ENCODE assay signal across 19 mouse cellular contexts in the genomic region with DNA sequence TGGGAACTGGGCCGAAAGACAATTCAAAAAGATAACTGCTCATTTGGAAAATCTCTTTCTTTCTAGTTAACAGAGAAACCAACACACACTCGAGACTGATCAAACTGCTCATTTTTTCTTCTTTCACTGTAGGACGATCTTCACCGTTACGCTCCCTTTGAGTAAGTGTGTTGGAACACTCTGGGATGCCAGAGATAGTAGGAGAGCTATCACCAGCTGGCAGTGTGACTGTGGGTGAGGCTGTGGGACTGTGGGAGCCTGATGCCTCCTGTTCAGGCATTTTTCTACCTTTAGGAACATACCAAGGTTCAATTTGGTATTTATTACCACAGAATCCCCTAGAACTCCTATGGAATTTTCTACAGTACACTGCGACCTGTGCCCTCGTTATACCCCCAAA. TPM values are rescaled to one million over a fixed set of nuclear protein-coding genes. Genes with fewer than 3 reads are reported as not detected.
DNase-seq lines count a peak whose midpoint lies in the region; ATAC-seq and TF ChIP-seq lines count a peak whose summit lies in the region.
"Had no signal": no experiment of that assay in that cellular context is flagged by ENCODE, and none has a peak within 500 bp of the region (broad histone marks: within the 10 kb centered on the region; RNA-seq: fewer than 3 reads in every experiment).

No protein-coding gene starts in this region.

- H3K4me2 ChIP-seq in hindbrain, embryonic 15.5 days, result peak overlapping the region; percentile 13
- H3K4me2 ChIP-seq in hindbrain, postnatal 0 days (ENCODE audit: low read depth, low read length), result no peak overlapping the region
- no peak overlapping the region; the same call in 1 of the 2 replicates for H3K4me2 ChIP-seq in liver, embryonic 11.5 days
- no peak overlapping the region for H3K4me2 ChIP-seq in liver, postnatal 0 days (ENCODE audit: low read depth, low read length)
- H3K4me2 ChIP-seq in neural tube, embryonic 13.5 days, result peak overlapping the region; percentile 72

- TF ChIP-seq EP300 in liver, postnatal 0 days (IDR thresholded peaks at IDR 0.05; ENCODE audit: low read depth), result no peak

- TF ChIP-seq POLR2A in cerebellum, adult 2 months (IDR thresholded peaks at IDR 0.05; ENCODE audit: borderline replicate concordance, insufficient read depth, low read length), result no peak

- no peak for ATAC-seq in hindbrain, embryonic 15.5 days (ENCODE audit: low FRiP score, low read depth)
- no peak for ATAC-seq in hindbrain, postnatal 0 days
- no peak for ATAC-seq in liver, embryonic 11.5 days (replicated peaks; ENCODE audit: low FRiP score)
- ATAC-seq in liver, postnatal 0 days, result no peak
- ATAC-seq in neural tube, embryonic 13.5 days (ENCODE audit: low read depth), result no peak
- ATAC-seq: forebrain, postnatal 0 days; inflammation-experienced regulatory T-cells, adult 6 months had no signal

- peaks cover 3% of the 10 kb centered on the region; the same call in 1 of the 2 replicates for H3K4me1 ChIP-seq in cerebellum, adult 2 months (ENCODE audit: control insufficient read depth, insufficient read depth, low read length)
- H3K4me1 ChIP-seq in hindbrain, embryonic 15.5 days (replicated peaks), result peaks cover 21% of the 10 kb centered on the region
- H3K4me1 ChIP-seq in hindbrain, postnatal 0 days (ENCODE audit: insufficient read depth, low read length), result peaks cover 3% of the 10 kb centered on the region; the same call in 1 of the 2 replicates
- H3K4me1 ChIP-seq in liver, embryonic 11.5 days (replicated peaks; ENCODE audit: control insufficient read depth, insufficient read depth, low read length), result peaks cover 17% of the 10 kb centered on the region; the same call in 1 of the 2 replicates
- peaks cover 4% of the 10 kb centered on the region for H3K4me1 ChIP-seq in liver, postnatal 0 days (ENCODE audit: insufficient read depth)
- peaks cover 23% of the 10 kb centered on the region for H3K4me1 ChIP-seq in neural tube, embryonic 13.5 days (replicated peaks)

- H3K4me3 ChIP-seq in cerebellum, adult 2 months (replicated peaks; ENCODE audit: insufficient read depth, low read depth, low read length), result no peak overlapping the region
- no peak overlapping the region for H3K4me3 ChIP-seq in hindbrain, embryonic 15.5 days
- H3K4me3 ChIP-seq in hindbrain, postnatal 0 days (ENCODE audit: low read length), result no peak overlapping the region
- H3K4me3 ChIP-seq in liver, embryonic 11.5 days (ENCODE audit: low read depth, low read length), result no peak overlapping the region
- H3K4me3 ChIP-seq in liver, postnatal 0 days (ENCODE audit: low read depth, low read length), result no peak overlapping the region
- no peak overlapping the region for H3K4me3 ChIP-seq in neural tube, embryonic 13.5 days
- H3K4me3 ChIP-seq: heart, adult 2 months had no signal

- no peak overlapping the region for H3K9ac ChIP-seq in hindbrain, embryonic 15.5 days
- H3K9ac ChIP-seq in hindbrain, postnatal 0 days (replicated peaks; ENCODE audit: low read length), result no peak overlapping the region
- no peak overlapping the region for H3K9ac ChIP-seq in liver, embryonic 11.5 days (ENCODE audit: low read depth, low read length)
- no peak overlapping the region for H3K9ac ChIP-seq in liver, postnatal 0 days (replicated peaks)
- H3K9ac ChIP-seq in neural tube, embryonic 13.5 days, result no peak overlapping the region
- H3K9ac ChIP-seq: forebrain, postnatal 0 days had no signal

- H3K27ac ChIP-seq in cerebellum, adult 2 months (ENCODE audit: insufficient read depth, low read length), result no peak overlapping the region
- H3K27ac ChIP-seq in hindbrain, embryonic 15.5 days (replicated peaks), result no peak overlapping the region
- no peak overlapping the region for H3K27ac ChIP-seq in hindbrain, postnatal 0 days
- peak overlapping the region; percentile 39; the same call in 1 of the 2 replicates for H3K27ac ChIP-seq in liver, embryonic 11.5 days (ENCODE audit: low read depth, low read length)
- H3K27ac ChIP-seq in liver, postnatal 0 days (ENCODE audit: low read depth), result no peak overlapping the region
- peak overlapping the region; percentile 35; the same call in 1 of the 2 replicates for H3K27ac ChIP-seq in neural tube, embryonic 13.5 days (replicated peaks)
- H3K27ac ChIP-seq: heart, adult 2 months; stomach, postnatal 0 days had no signal

- H3K36me3 ChIP-seq in hindbrain, embryonic 15.5 days, result no peaks in the 10 kb centered on the region
- H3K36me3 ChIP-seq in hindbrain, postnatal 0 days (ENCODE audit: insufficient read depth, low read length), result no peaks in the 10 kb centered on the region
- no peaks in the 10 kb centered on the region for H3K36me3 ChIP-seq in liver, embryonic 11.5 days (ENCODE audit: control insufficient read depth, insufficient read depth, low read length)
- no peaks in the 10 kb centered on the region for H3K36me3 ChIP-seq in liver, postnatal 0 days (replicated peaks; ENCODE audit: insufficient read depth, low read length)
- no peaks in the 10 kb centered on the region for H3K36me3 ChIP-seq in neural tube, embryonic 13.5 days

- H3K9me3 ChIP-seq in hindbrain, embryonic 15.5 days, result no peaks in the 10 kb centered on the region
- no peaks in the 10 kb centered on the region for H3K9me3 ChIP-seq in hindbrain, postnatal 0 days (ENCODE audit: low read length)
- H3K9me3 ChIP-seq in liver, embryonic 11.5 days (ENCODE audit: control insufficient read depth, low read length), result no peaks in the 10 kb centered on the region
- H3K9me3 ChIP-seq in liver, postnatal 0 days (ENCODE audit: low read length), result no peaks in the 10 kb centered on the region
- no peaks in the 10 kb centered on the region for H3K9me3 ChIP-seq in neural tube, embryonic 13.5 days

- no peak for TF ChIP-seq CTCF in cerebellum, adult 2 months (IDR thresholded peaks at IDR 0.05; ENCODE audit: borderline replicate concordance, insufficient read depth, low read depth, low read length)
- no peak for TF ChIP-seq CTCF in hindbrain, postnatal 0 days (IDR thresholded peaks at IDR 0.05; ENCODE audit: low read depth)
- no peak for TF ChIP-seq CTCF in liver, postnatal 0 days (IDR thresholded peaks at IDR 0.05; ENCODE audit: low read depth)

- peak; percentile 18 to 34 for DNase-seq in cerebellum, adult 2 months
- DNase-seq in cerebellum, postnatal 10 days, result no peak
- no peak for DNase-seq in hindbrain, postnatal 0 days (ENCODE audit: low spot score)
- DNase-seq in liver, embryonic 11.5 days (ENCODE audit: low spot score), result no peak
- no peak for DNase-seq in liver, postnatal 0 days
- no peak for DNase-seq in spleen, postnatal 4 days (ENCODE audit: low spot score in 2 of 2)
- DNase-seq: forebrain, postnatal 0 days; gastrocnemius, postnatal 14 days; heart, adult 2 months; kidney, adult 8-10 months; kidney, postnatal 25 days; lung, adult 2 months; lung, postnatal 36 days; retina, postnatal 1 day; thymus, postnatal 25 days had no signal

- no peaks in the 10 kb centered on the region for H3K27me3 ChIP-seq in cerebellum, adult 2 months (ENCODE audit: control insufficient read depth, insufficient read depth, low read length)
- H3K27me3 ChIP-seq in hindbrain, embryonic 15.5 days, result no peaks in the 10 kb centered on the region
- no peaks in the 10 kb centered on the region for H3K27me3 ChIP-seq in hindbrain, postnatal 0 days (ENCODE audit: insufficient read depth, low read length)
- no peaks in the 10 kb centered on the region for H3K27me3 ChIP-seq in liver, embryonic 11.5 days (replicated peaks; ENCODE audit: control insufficient read depth, insufficient read depth, low read length)
- H3K27me3 ChIP-seq in liver, postnatal 0 days (ENCODE audit: insufficient read depth, low read length), result no peaks in the 10 kb centered on the region
- H3K27me3 ChIP-seq in neural tube, embryonic 13.5 days, result no peaks in the 10 kb centered on the region

- 40% methylated on average over 7 of the region's 7 CpGs for WGBS in cerebellum, adult 2 months
- 77% methylated on average over 7 of the region's 7 CpGs for WGBS in hindbrain, embryonic 15.5 days
- WGBS in hindbrain, postnatal 0 days, result 75% methylated on average over 7 of the region's 7 CpGs
- WGBS in liver, embryonic 11.5 days, result 76% methylated on average over 7 of the region's 7 CpGs
- 83% methylated on average over 7 of the region's 7 CpGs for WGBS in liver, postnatal 0 days (ENCODE audit: insufficient replicate concordance)
- 59% methylated on average over 7 of the region's 7 CpGs for WGBS in neural tube, embryonic 13.5 days

RNA-seq across cellular contexts. Expression of gene 2300009A05Rik, which starts 3.4 kb away (rescaled TPM):
- 49.0 and 57.7 TPM in 2 replicates for polyA plus RNA-seq in cerebellum, adult 2 months (2012; rRNA removed)
- 70.0 and 70.2 TPM in 2 replicates for polyA plus RNA-seq in hindbrain, embryonic 15.5 days (2015; fragmentation: Nextera tagmentation; extraction: Ambion mirVana)
- 44.4 and 52.2 TPM in 2 replicates for total RNA-seq in hindbrain, postnatal 0 days (2014; rRNA removed)
- 89.7 and 94.7 TPM in 2 replicates for polyA plus RNA-seq in hindbrain, postnatal 0 days (2015; fragmentation: Nextera tagmentation; extraction: Ambion mirVana)
- polyA plus RNA-seq in liver, embryonic 11.5 days (2014; fragmentation: Nextera tagmentation; extraction: Ambion mirVana), result 39.8 and 41.5 TPM in 2 replicates
- polyA plus RNA-seq in liver, postnatal 0 days (2015; fragmentation: Nextera tagmentation; extraction: Ambion mirVana), result 54.2 and 55.3 TPM in 2 replicates
- polyA plus RNA-seq in neural tube, embryonic 13.5 days (2015; fragmentation: Nextera tagmentation; extraction: Ambion mirVana), result 59.4 and 75.4 TPM in 2 replicates

RNA-seq across cellular contexts. Expression of gene Map2k5, which starts 17.9 kb away (rescaled TPM):
- 36.2 and 38.4 TPM in 2 replicates for polyA plus RNA-seq in cerebellum, adult 2 months (2012; rRNA removed)
- 32.1 and 35.1 TPM in 2 replicates for polyA plus RNA-seq in hindbrain, embryonic 15.5 days (2015; fragmentation: Nextera tagmentation; extraction: Ambion mirVana)
- total RNA-seq in hindbrain, postnatal 0 days (2014; rRNA removed), result 19.6 and 22.4 TPM in 2 replicates
- 31.2 and 33.1 TPM in 2 replicates for polyA plus RNA-seq in hindbrain, postnatal 0 days (2015; fragmentation: Nextera tagmentation; extraction: Ambion mirVana)
- polyA plus RNA-seq in liver, embryonic 11.5 days (2014; fragmentation: Nextera tagmentation; extraction: Ambion mirVana), result 23.5 and 27.1 TPM in 2 replicates
- 9.1 and 10.3 TPM in 2 replicates for polyA plus RNA-seq in liver, postnatal 0 days (2015; fragmentation: Nextera tagmentation; extraction: Ambion mirVana)
- polyA plus RNA-seq in neural tube, embryonic 13.5 days (2015; fragmentation: Nextera tagmentation; extraction: Ambion mirVana), result 35.3 and 40.0 TPM in 2 replicates

Comparison
In these comparisons a context has a peak if more than half of its experiments do, and no peak if none do; other contexts are left out.
1. DNase-seq: peak in cerebellum, adult 2 months (2 of 2); none in cerebellum, postnatal 10 days (0 of 2), hindbrain, postnatal 0 days (single experiment), liver, embryonic 11.5 days (single experiment), liver, postnatal 0 days (single experiment) and spleen, postnatal 4 days (0 of 2).
2. H3K27ac ChIP-seq: peak in liver, embryonic 11.5 days (single experiment) and neural tube, embryonic 13.5 days (single experiment); none in cerebellum, adult 2 months (single experiment), hindbrain, embryonic 15.5 days (single experiment), hindbrain, postnatal 0 days (single experiment) and liver, postnatal 0 days (single experiment).
3. H3K4me2 ChIP-seq: peak in hindbrain, embryonic 15.5 days (single experiment) and neural tube, embryonic 13.5 days (single experiment); none in hindbrain, postnatal 0 days (single experiment), liver, embryonic 11.5 days (single experiment) and liver, postnatal 0 days (single experiment).